Mouse (Mus musculus): ENCODE measurements around the gene Enpp5.

- no peak for TF ChIP-seq CTCF (IDR thresholded peaks at IDR 0.05; ENCODE audit: control insufficient read depth, insufficient read depth, low read length)
- no peak for TF ChIP-seq POLR2A (IDR thresholded peaks at IDR 0.05; ENCODE audit: borderline replicate concordance, control insufficient read depth, low read depth, low read length)
Observed at GRCm38 (mm10) chr17:44061289-44061890, 17.2 kb upstream of the Enpp5 start.

Data from bone marrow, adult 2 months (tissue).